Mouse (Mus musculus) kidney, embryonic 14.5 days (tissue): ENCODE results near the gene Tmem254b. TPM values are rescaled to one million over a fixed set of nuclear protein-coding genes. Genes with fewer than 3 reads are reported as not detected.
A peak's percentile ranks its signal among the peaks of the same experiment; 100 is the strongest.
"Not testable (repeated sequence)": the region's sequence is repeated elsewhere in the genome, so short reads cannot be mapped to it uniquely, and the experiment has no call there.

Experiments
- ATAC-seq: fragments of 200-750 bp; cut with Nextera tagmentation; 2 replicates; pipeline ENCODE4 v1.8.0; 2017; ENCODE audit warnings: moderate number of reproducible peaks, mild to moderate bottlenecking, moderate TSS enrichment, moderate library complexity; ENCODE audit not compliant: low FRiP score, low TSS enrichment
- H3K27ac ChIP-seq: fragments of 300-500 bp; sonication (generic); 2 replicates; pipeline ENCODE4 v1.5.1; 2014; ENCODE audit warnings: low read depth, mild to moderate bottlenecking, low read length, moderate library complexity, mixed read lengths
- H3K27me3 ChIP-seq: fragments of 300-500 bp; sonication (generic); 2 replicates; pipeline ENCODE4 v1.6.1; 2014; ENCODE audit warnings: mild to moderate bottlenecking, low read length; ENCODE audit not compliant: control insufficient read depth, insufficient read depth
- H3K36me3 ChIP-seq: fragments of 300-500 bp; sonication (generic); 2 replicates; pipeline ENCODE4 v1.6.1; 2014; ENCODE audit warnings: low read length, mixed read lengths; ENCODE audit not compliant: control insufficient read depth, insufficient read depth
- H3K4me1 ChIP-seq: fragments of 300-500 bp; sonication (generic); 2 replicates; pipeline ENCODE4 v1.6.1; 2014; ENCODE audit warnings: low read length, mixed read lengths; ENCODE audit not compliant: control insufficient read depth, insufficient read depth
- H3K4me2 ChIP-seq: fragments of 300-500 bp; sonication (generic); replicated peaks from 2 replicates; pipeline ENCODE4 v1.6.1; 2014; ENCODE audit warnings: low read depth, mild to moderate bottlenecking, low read length
- H3K4me3 ChIP-seq: fragments of 300-500 bp; sonication (generic); 2 replicates; pipeline ENCODE4 v1.5.1; 2014; ENCODE audit warnings: mild to moderate bottlenecking, low read length
- H3K9ac ChIP-seq: fragments of 300-500 bp; sonication (generic); 2 replicates; pipeline ENCODE4 v1.6.1; 2014; ENCODE audit warnings: low read depth, mild to moderate bottlenecking, low read length, moderate library complexity
- H3K9me3 ChIP-seq: fragments of 300-500 bp; sonication (generic); 2 replicates; pipeline ENCODE4 v1.6.1; 2016; ENCODE audit warnings: low read length; ENCODE audit not compliant: control insufficient read depth
- WGBS: fragments of 180-500 bp; shearing (Covaris S2); extraction: QIAGEN DNeasy Blood & Tissue Kit; methylation state at CpG from one replicate; pipeline ENCODE4 v1.1.7; 2014; 5-methylcytosine and 5-hydroxymethylcytosine counted together
- polyA plus RNA-seq: library from polyadenylated mRNA; unstranded; fragments of >200 nt; fragmentation: Nextera tagmentation; extraction: Ambion mirVana; gene quantifications from 2 replicates; pipeline ENCODE4 v1.2.1, GENCODE M21; 2014

The Tmem254b gene
- 18.6 and 29.4 TPM in 2 replicates for polyA plus RNA-seq

GRCm38 (mm10) chr14:26206926-26207247 is at the start of gene Tmem254b:
Tmem254b (minus strand) TSS chr14:26207041.
- not testable (repeated sequence) for H3K36me3 ChIP-seq, H3K9ac ChIP-seq, H3K4me1 ChIP-seq, H3K27ac ChIP-seq, H3K4me2 ChIP-seq, H3K9me3 ChIP-seq, H3K27me3 ChIP-seq, H3K4me3 ChIP-seq
- ATAC-seq: peak; percentile 92
- WGBS: no CpG with 5 or more reads among the region's 10 CpGs

- no CpG with 5 or more reads among the region's 2 CpGs for WGBS
- not testable (repeated sequence) for ATAC-seq, H3K27ac ChIP-seq, H3K4me2 ChIP-seq, H3K4me3 ChIP-seq, H3K4me1 ChIP-seq, H3K27me3 ChIP-seq, H3K36me3 ChIP-seq, H3K9me3 ChIP-seq, H3K9ac ChIP-seq
Measured at GRCm38 (mm10) chr14:26237183-26237582, 30.3 kb upstream of the Tmem254b start.

GRCm38 (mm10) chr14:26216233-26217000 is 9.6 kb upstream of the Tmem254b start:
- H3K4me3 ChIP-seq, H3K27me3 ChIP-seq, H3K4me2 ChIP-seq, H3K27ac ChIP-seq, H3K4me1 ChIP-seq, ATAC-seq, H3K36me3 ChIP-seq, H3K9ac ChIP-seq, H3K9me3 ChIP-seq: not testable (repeated sequence)
- no CpG with 5 or more reads among the region's 5 CpGs for WGBS

- not testable (repeated sequence) for H3K27me3 ChIP-seq, H3K4me2 ChIP-seq, H3K4me3 ChIP-seq, H3K9ac ChIP-seq, H3K36me3 ChIP-seq, H3K27ac ChIP-seq, H3K9me3 ChIP-seq, H3K4me1 ChIP-seq
- WGBS: no CpG with 5 or more reads among the region's 44 CpGs
- peak; percentile 91 for ATAC-seq
Measured at GRCm38 (mm10) chr14:26206197-26206925, 480 bp downstream of the Tmem254b start.

- H3K27ac ChIP-seq, H3K9ac ChIP-seq, H3K36me3 ChIP-seq, H3K4me3 ChIP-seq, H3K27me3 ChIP-seq, H3K4me1 ChIP-seq, H3K9me3 ChIP-seq, ATAC-seq, H3K4me2 ChIP-seq: not testable (repeated sequence)
- WGBS: no CpG with 5 or more reads among the region's 3 CpGs
Measured at GRCm38 (mm10) chr14:26197851-26198250, 9.0 kb downstream of the Tmem254b start.

- H3K27me3 ChIP-seq, H3K4me2 ChIP-seq, H3K9me3 ChIP-seq, H3K9ac ChIP-seq, H3K4me1 ChIP-seq, H3K36me3 ChIP-seq, ATAC-seq, H3K4me3 ChIP-seq, H3K27ac ChIP-seq: not testable (repeated sequence)
- WGBS: no CpG with 5 or more reads among the region's 8 CpGs
Measured at GRCm38 (mm10) chr14:26188361-26188760, 18.5 kb downstream of the Tmem254b start.

- ATAC-seq, H3K4me2 ChIP-seq: not testable (repeated sequence)
- WGBS: no CpG with 5 or more reads among the region's 9 CpGs
Measured at GRCm38 (mm10) chr14:26186638-26187037, 20.2 kb downstream of the Tmem254b start.

GRCm38 (mm10) chr14:26182380-26182779 is 24.5 kb downstream of the Tmem254b start, which contains the start of gene Plac9b:
Plac9b (minus strand) TSS chr14:26182480.
- ATAC-seq, H3K36me3 ChIP-seq, H3K4me3 ChIP-seq, H3K4me2 ChIP-seq, H3K4me1 ChIP-seq, H3K27me3 ChIP-seq, H3K9ac ChIP-seq, H3K9me3 ChIP-seq, H3K27ac ChIP-seq: not testable (repeated sequence)
- no CpG with 5 or more reads among the region's 10 CpGs for WGBS

More at GRCm38 (mm10) chr14:26186638-26187037, 20.2 kb downstream of the Tmem254b start:
- not testable (repeated sequence) for H3K9ac ChIP-seq, H3K9me3 ChIP-seq, H3K4me1 ChIP-seq, H3K36me3 ChIP-seq, H3K27me3 ChIP-seq, H3K27ac ChIP-seq, H3K4me3 ChIP-seq

- not testable (repeated sequence) for ATAC-seq, H3K36me3 ChIP-seq, H3K4me1 ChIP-seq, H3K4me2 ChIP-seq, H3K9ac ChIP-seq, H3K9me3 ChIP-seq, H3K27me3 ChIP-seq, H3K4me3 ChIP-seq, H3K27ac ChIP-seq
- no CpG with 5 or more reads among the region's 10 CpGs for WGBS
Measured at GRCm38 (mm10) chr14:26181660-26182059, 25.2 kb downstream of the Tmem254b start.
